Mouse (Mus musculus): Measurements from ENCODE around the gene Batf2. TPM values are rescaled to one million over a fixed set of nuclear protein-coding genes. Genes with fewer than 3 reads are reported as not detected.

Batf2 gene
- polyA plus RNA-seq, 1 experiment from 2014 or later, result 0.31 TPM

- H3K36me3 ChIP-seq (ENCODE audit: control insufficient read depth, insufficient read depth, low read length), result no peaks in the 10 kb centered on the region
- no peak for ATAC-seq (ENCODE audit: low read depth)
- H3K27ac ChIP-seq (ENCODE audit: low read length), result no peak within 1 kb of the TSS
- no peak within 1 kb of the TSS for H3K9ac ChIP-seq (ENCODE audit: low read length)
- no peak within 1 kb of the TSS for H3K4me3 ChIP-seq (ENCODE audit: low read length)
- 80% methylated on average over 23 of the region's 23 CpGs for WGBS
- no peak within 1 kb of the TSS for H3K4me2 ChIP-seq (ENCODE audit: low read depth, low read length)
- no peaks in the 10 kb centered on the region for H3K4me1 ChIP-seq (replicated peaks; ENCODE audit: control insufficient read depth, insufficient read depth, low read length)
- H3K27me3 ChIP-seq (ENCODE audit: control insufficient read depth, insufficient read depth, low read depth, low read length), result no peaks in the 10 kb centered on the region
- H3K9me3 ChIP-seq (ENCODE audit: control insufficient read depth, low read length), result no peaks in the 10 kb centered on the region
Measured at GRCm38 (mm10) chr19:6184131-6184530, 43.3 kb downstream of the Batf2 start, which contains the start of gene Majin. Majin (plus strand) TSS chr19:6184388.

GRCm38 (mm10) chr19:6204265-6204664 lies 63.5 kb downstream of the Batf2 start:
- no peak for ATAC-seq (ENCODE audit: low read depth)
- H3K36me3 ChIP-seq (ENCODE audit: control insufficient read depth, insufficient read depth, low read length), result no peaks in the 10 kb centered on the region
- no peak overlapping the region for H3K9ac ChIP-seq (ENCODE audit: low read length)
- H3K27ac ChIP-seq (ENCODE audit: low read length), result no peak overlapping the region
- H3K9me3 ChIP-seq (ENCODE audit: control insufficient read depth, low read length), result no peaks in the 10 kb centered on the region
- no peak overlapping the region for H3K4me3 ChIP-seq (ENCODE audit: low read length)
- H3K27me3 ChIP-seq (ENCODE audit: control insufficient read depth, insufficient read depth, low read depth, low read length), result no peaks in the 10 kb centered on the region
- H3K4me1 ChIP-seq (replicated peaks; ENCODE audit: control insufficient read depth, insufficient read depth, low read length), result no peaks in the 10 kb centered on the region
- H3K4me2 ChIP-seq (ENCODE audit: low read depth, low read length), result no peak overlapping the region
- 54% methylated on average over 2 of the region's 2 CpGs for WGBS

- Histone ChIP-seq H3K9me3 (ENCODE audit: control insufficient read depth, low read length) (no peaks in the 10 kb centered on the region), H3K36me3 (ENCODE audit: control insufficient read depth, insufficient read depth, low read length) (no peaks in the 10 kb centered on the region), H3K9ac (ENCODE audit: low read length) (no peak overlapping the region), H3K27me3 (ENCODE audit: control insufficient read depth, insufficient read depth, low read depth, low read length) (no peaks in the 10 kb centered on the region), H3K4me3 (ENCODE audit: low read length) (no peak overlapping the region), H3K4me2 (ENCODE audit: low read depth, low read length) (no peak overlapping the region), H3K27ac (ENCODE audit: low read length) (no peak overlapping the region), H3K4me1 (replicated peaks; ENCODE audit: control insufficient read depth, insufficient read depth, low read length) (no peaks in the 10 kb centered on the region)
- no peak for ATAC-seq (ENCODE audit: low read depth)
- 59% methylated on average over 5 of the region's 5 CpGs for WGBS
Measured at GRCm38 (mm10) chr19:6206716-6207115, 65.9 kb downstream of the Batf2 start.

GRCm38 (mm10) chr19:6216046-6216705 lies 75.4 kb downstream of the Batf2 start:
- no peaks in the 10 kb centered on the region for H3K36me3 ChIP-seq (ENCODE audit: control insufficient read depth, insufficient read depth, low read length)
- no peak for ATAC-seq (ENCODE audit: low read depth)
- H3K27ac ChIP-seq (ENCODE audit: low read length), result no peak overlapping the region
- no peak overlapping the region for H3K9ac ChIP-seq (ENCODE audit: low read length)
- H3K9me3 ChIP-seq (ENCODE audit: control insufficient read depth, low read length), result no peaks in the 10 kb centered on the region
- H3K4me1 ChIP-seq (replicated peaks; ENCODE audit: control insufficient read depth, insufficient read depth, low read length), result no peaks in the 10 kb centered on the region
- no peaks in the 10 kb centered on the region for H3K27me3 ChIP-seq (ENCODE audit: control insufficient read depth, insufficient read depth, low read depth, low read length)
- H3K4me3 ChIP-seq (ENCODE audit: low read length), result no peak overlapping the region
- H3K4me2 ChIP-seq (ENCODE audit: low read depth, low read length), result no peak overlapping the region
- WGBS, result 56% methylated on average over 6 of the region's 6 CpGs

- WGBS, result 58% methylated on average over 6 of the region's 6 CpGs
- H3K9me3 ChIP-seq (ENCODE audit: control insufficient read depth, low read length), result no peaks in the 10 kb centered on the region
Measured at GRCm38 (mm10) chr19:6218606-6219005, 77.8 kb downstream of the Batf2 start.

More at GRCm38 (mm10) chr19:6218606-6219005, 77.8 kb downstream of the Batf2 start:
- no peak overlapping the region for H3K4me2 ChIP-seq (ENCODE audit: low read depth, low read length)
- no peak overlapping the region for H3K9ac ChIP-seq (ENCODE audit: low read length)
- H3K4me1 ChIP-seq (replicated peaks; ENCODE audit: control insufficient read depth, insufficient read depth, low read length), result no peaks in the 10 kb centered on the region
- H3K4me3 ChIP-seq (ENCODE audit: low read length), result no peak overlapping the region
- H3K27me3 ChIP-seq (ENCODE audit: control insufficient read depth, insufficient read depth, low read depth, low read length), result no peaks in the 10 kb centered on the region
- ATAC-seq (ENCODE audit: low read depth), result no peak
- H3K36me3 ChIP-seq (ENCODE audit: control insufficient read depth, insufficient read depth, low read length), result no peaks in the 10 kb centered on the region
- H3K27ac ChIP-seq (ENCODE audit: low read length), result no peak overlapping the region

Other genes with a start within 250 kb of the Batf2 start
- gene Tigd3, start 246.8 kb upstream of the Batf2 start, polyA plus RNA-seq (2015; fragmentation: Nextera tagmentation; extraction: Ambion mirVana), result 2.5 and 3.2 TPM in 2 replicates
- 155 TPM in 2 replicates for gene Dpf2, start 228.0 kb upstream of the Batf2 start, polyA plus RNA-seq (2015; fragmentation: Nextera tagmentation; extraction: Ambion mirVana)
- 15.6 and 17.1 TPM in 2 replicates for gene Cdc42ep2, start 216.2 kb upstream of the Batf2 start, polyA plus RNA-seq (2015; fragmentation: Nextera tagmentation; extraction: Ambion mirVana)
- 64.2 and 70.0 TPM in 2 replicates for gene Pola2, start 176.8 kb upstream of the Batf2 start, polyA plus RNA-seq (2015; fragmentation: Nextera tagmentation; extraction: Ambion mirVana)
- not detected in 2 replicates for gene Slc22a20, start 154.8 kb upstream of the Batf2 start, polyA plus RNA-seq (2015; fragmentation: Nextera tagmentation; extraction: Ambion mirVana)
- gene Capn1, start 125.1 kb upstream of the Batf2 start, polyA plus RNA-seq (2015; fragmentation: Nextera tagmentation; extraction: Ambion mirVana), result 12.3 and 12.8 TPM in 2 replicates
- gene Syvn1, start 94.4 kb upstream of the Batf2 start, polyA plus RNA-seq (2015; fragmentation: Nextera tagmentation; extraction: Ambion mirVana), result 27.7 and 31.7 TPM in 2 replicates
- 72.9 and 74.6 TPM in 2 replicates for gene Mrpl49, start 83.2 kb upstream of the Batf2 start, polyA plus RNA-seq (2015; fragmentation: Nextera tagmentation; extraction: Ambion mirVana)
- 757 and 774 TPM in 2 replicates for gene Fau, start 83.1 kb upstream of the Batf2 start, polyA plus RNA-seq (2015; fragmentation: Nextera tagmentation; extraction: Ambion mirVana)
- 26.2 and 28.6 TPM in 2 replicates for gene Znhit2, start 79.8 kb upstream of the Batf2 start, polyA plus RNA-seq (2015; fragmentation: Nextera tagmentation; extraction: Ambion mirVana)
- gene Tm7sf2, start 72.6 kb upstream of the Batf2 start, polyA plus RNA-seq (2015; fragmentation: Nextera tagmentation; extraction: Ambion mirVana), result 12.1 and 19.6 TPM in 2 replicates
- gene Vps51, start 63.8 kb upstream of the Batf2 start, polyA plus RNA-seq (2015; fragmentation: Nextera tagmentation; extraction: Ambion mirVana), result 67.4 and 77.5 TPM in 2 replicates
- gene Tmem262, start 61.0 kb upstream of the Batf2 start, polyA plus RNA-seq (2015; fragmentation: Nextera tagmentation; extraction: Ambion mirVana), result not detected in 2 replicates
- 1.4 and 1.5 TPM in 2 replicates for gene Gm28374, start 58.7 kb upstream of the Batf2 start, polyA plus RNA-seq (2015; fragmentation: Nextera tagmentation; extraction: Ambion mirVana)
- gene Zfpl1, start 56.0 kb upstream of the Batf2 start, polyA plus RNA-seq (2015; fragmentation: Nextera tagmentation; extraction: Ambion mirVana), result 69.1 and 71.8 TPM in 2 replicates
- gene Cdca5, start 56.0 kb upstream of the Batf2 start, polyA plus RNA-seq (2015; fragmentation: Nextera tagmentation; extraction: Ambion mirVana), result 40.5 and 42.8 TPM in 2 replicates
- gene AC131692.1, start 46.6 kb upstream of the Batf2 start, polyA plus RNA-seq (2015; fragmentation: Nextera tagmentation; extraction: Ambion mirVana), result not detected in 2 replicates
- gene Naaladl1, start 35.2 kb upstream of the Batf2 start, polyA plus RNA-seq (2015; fragmentation: Nextera tagmentation; extraction: Ambion mirVana), result 0.29 and 0.94 TPM in 2 replicates
- 32.5 and 36.4 TPM in 2 replicates for gene Sac3d1, start 22.3 kb upstream of the Batf2 start, polyA plus RNA-seq (2015; fragmentation: Nextera tagmentation; extraction: Ambion mirVana)
- gene Snx15, start 12.7 kb upstream of the Batf2 start, polyA plus RNA-seq (2015; fragmentation: Nextera tagmentation; extraction: Ambion mirVana), result 33.4 and 35.1 TPM in 2 replicates
- gene Arl2, start 565 bp downstream of the Batf2 start, polyA plus RNA-seq (2015; fragmentation: Nextera tagmentation; extraction: Ambion mirVana), result 95.2 and 95.7 TPM in 2 replicates
- gene Majin, start 43.4 kb downstream of the Batf2 start, polyA plus RNA-seq (2015; fragmentation: Nextera tagmentation; extraction: Ambion mirVana), result not detected in 2 replicates
- gene Gpha2, start 85.4 kb downstream of the Batf2 start, polyA plus RNA-seq (2015; fragmentation: Nextera tagmentation; extraction: Ambion mirVana), result 0.63 and 0.88 TPM in 2 replicates
- 17.8 and 20.2 TPM in 2 replicates for gene Ppp2r5b, start 94.9 kb downstream of the Batf2 start, polyA plus RNA-seq (2015; fragmentation: Nextera tagmentation; extraction: Ambion mirVana)
- 10.3 and 12.6 TPM in 2 replicates for gene Atg2a, start 100.7 kb downstream of the Batf2 start, polyA plus RNA-seq (2015; fragmentation: Nextera tagmentation; extraction: Ambion mirVana)
- gene Ehd1, start 135.7 kb downstream of the Batf2 start, polyA plus RNA-seq (2015; fragmentation: Nextera tagmentation; extraction: Ambion mirVana), result 77.9 and 81.6 TPM in 2 replicates
- gene Cdc42bpg, start 165.5 kb downstream of the Batf2 start, polyA plus RNA-seq (2015; fragmentation: Nextera tagmentation; extraction: Ambion mirVana), result 1.1 and 1.7 TPM in 2 replicates
- 70.9 and 76.9 TPM in 2 replicates for gene Men1, start 194.0 kb downstream of the Batf2 start, polyA plus RNA-seq (2015; fragmentation: Nextera tagmentation; extraction: Ambion mirVana)
- gene Map4k2, start 200.2 kb downstream of the Batf2 start, polyA plus RNA-seq (2015; fragmentation: Nextera tagmentation; extraction: Ambion mirVana), result 24.8 and 27.6 TPM in 2 replicates
- 120 and 132 TPM in 2 replicates for gene Sf1, start 222.7 kb downstream of the Batf2 start, polyA plus RNA-seq (2015; fragmentation: Nextera tagmentation; extraction: Ambion mirVana)
- 28.6 and 36.1 TPM in 2 replicates for gene Pygm, start 243.4 kb downstream of the Batf2 start, polyA plus RNA-seq (2015; fragmentation: Nextera tagmentation; extraction: Ambion mirVana)

All from lung, embryonic 16.5 days (tissue).